Mouse (Mus musculus) gastrocnemius, adult 2 months (tissue): ENCODE measurements at regions not wholly inside any gene's neighbourhood (a gene's known extent, or its start where the extent isn't known, plus 50 kb on each side); places are given as distances from the start of the nearest gene placed in this dataset.

Experiments used
- DNase-seq: peaks from one replicate; pipeline ENCODE4 v3.0.0; 2022
- H3K27ac ChIP-seq: fragments of 200-600 bp; 2 replicates; pipeline ENCODE4 v1.8.1; 2022; ENCODE audit warnings: mild to moderate bottlenecking
- H3K4me3 ChIP-seq: fragments of 200-600 bp; 2 replicates; pipeline ENCODE4 v1.8.1; 2022; ENCODE audit warnings: mild to moderate bottlenecking, moderate library complexity
- CTCF ChIP-seq: fragments of 200-600 bp; IDR thresholded peaks from 2 replicates; pipeline ENCODE4 v1.8.1; 2022; ENCODE audit warnings: antibody characterized with exemption, mild to moderate bottlenecking, moderate library complexity
- intact Hi-C: fragments of 180-260 bp; cut with DNase I; formaldehyde crosslinking; loops from one replicate; pipeline ENCODE4 v1.15.1; 2025

- Histone ChIP-seq H3K27ac (no peak overlapping the region), H3K4me3 (no peak overlapping the region)
- DNase-seq, result no peak
- intact Hi-C loops, result no loop called here
- TF ChIP-seq CTCF, result no peak
Observed at GRCm38 (mm10) chr10:30132243-30132642, 68.1 kb downstream of the Cenpw start.

- TF ChIP-seq CTCF, result no peak
- Histone ChIP-seq H3K4me3 (no peak overlapping the region), H3K27ac (no peak overlapping the region)
- DNase-seq, result no peak
- intact Hi-C loops, result no loop called here
Observed at GRCm38 (mm10) chr10:30110341-30110740, 90.0 kb downstream of the Cenpw start.

DNA sequence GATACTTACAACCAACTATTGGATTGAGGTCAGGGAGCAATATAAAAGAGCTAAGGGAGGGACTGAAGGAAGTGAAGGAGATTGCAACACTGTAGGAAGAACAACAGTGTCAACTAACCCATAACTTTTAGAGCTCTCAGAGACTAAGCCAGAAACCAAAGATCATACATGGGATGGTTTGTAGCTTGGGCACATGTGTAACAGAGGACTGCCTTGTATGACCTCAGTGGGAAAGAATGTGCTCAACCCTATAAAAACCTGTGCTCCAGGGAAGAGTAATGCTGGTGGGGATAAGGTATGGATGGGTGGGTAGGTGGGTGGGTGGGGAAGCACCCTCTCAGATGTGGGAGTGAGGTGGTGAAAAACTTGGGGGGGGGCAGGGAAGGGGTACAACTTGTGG lies 97.9 kb downstream of the Cenpw start:
- intact Hi-C loops, result no loop called here
- Histone ChIP-seq H3K4me3 (no peak overlapping the region), H3K27ac (no peak overlapping the region)
- DNase-seq, result no peak
- no peak for TF ChIP-seq CTCF

DNA sequence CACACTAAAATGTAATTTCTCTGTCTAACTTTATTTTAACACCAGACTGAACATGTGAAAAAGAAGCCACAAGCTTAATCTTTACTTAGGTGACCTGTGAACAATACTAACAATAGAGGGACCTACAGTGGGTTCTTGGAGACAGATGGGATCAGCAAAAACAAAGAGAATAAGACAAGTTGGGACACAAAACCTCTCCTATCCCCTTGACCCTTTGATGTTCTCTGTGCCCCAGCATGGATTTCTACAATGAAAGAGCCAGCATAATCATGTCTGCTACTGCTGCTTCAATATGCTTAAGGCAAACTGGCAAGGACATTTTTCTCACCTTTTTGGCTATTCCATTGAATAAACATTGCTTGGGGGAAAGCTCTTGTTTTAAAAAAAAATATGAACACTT lies 105.8 kb downstream of the Cenpw start:
- Histone ChIP-seq H3K4me3 (no peak overlapping the region), H3K27ac (no peak overlapping the region)
- no peak for TF ChIP-seq CTCF
- DNase-seq, result no peak
- intact Hi-C loops, result no loop called here

DNA sequence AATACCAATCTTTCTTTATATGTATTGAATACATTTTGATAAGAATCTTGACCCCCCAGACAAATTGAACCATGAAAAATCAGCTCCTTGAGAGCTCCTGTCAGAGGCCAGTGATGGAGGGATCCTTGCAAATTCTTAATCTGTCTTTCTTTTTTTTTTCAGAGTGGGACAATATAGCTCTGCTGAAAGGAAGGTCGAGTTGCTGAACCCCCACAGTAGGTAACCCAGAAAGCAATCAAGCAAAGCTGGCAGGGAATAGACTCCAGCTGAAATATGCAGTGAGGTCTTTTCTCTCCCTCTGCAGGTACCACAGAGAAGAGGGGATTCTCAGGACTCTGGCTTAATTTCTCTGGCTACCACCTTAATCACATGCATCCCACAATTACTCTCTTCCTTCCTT lies 108.8 kb downstream of the Cenpw start:
- TF ChIP-seq CTCF, result no peak
- Histone ChIP-seq H3K27ac (no peak overlapping the region), H3K4me3 (no peak overlapping the region)
- intact Hi-C loops, result no loop called here
- DNase-seq, result no peak

DNA sequence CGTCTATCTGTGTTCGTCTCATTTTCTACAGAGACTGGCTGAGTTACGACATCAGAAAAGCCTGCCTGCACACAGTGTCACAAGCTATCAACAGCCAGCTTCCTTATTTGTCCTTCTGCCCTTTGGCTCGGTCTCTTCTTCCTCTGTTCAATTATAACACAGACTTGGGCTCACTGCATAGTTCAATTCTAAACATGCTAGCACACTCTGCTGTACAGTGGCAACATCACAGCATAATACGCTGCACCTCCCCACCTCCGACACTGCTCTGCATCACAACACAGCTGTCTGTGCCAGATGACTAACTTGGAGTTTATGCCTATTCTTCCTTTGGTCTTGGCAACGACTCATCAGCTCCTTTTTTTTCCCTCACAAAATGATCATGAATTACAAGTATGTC lies 111.0 kb downstream of the Cenpw start:
- peak; percentile 38 for TF ChIP-seq CTCF
- Histone ChIP-seq H3K4me3 (peak overlapping the region; percentile 19; the same call in 1 of the 2 replicates), H3K27ac (peak overlapping the region; percentile 28; the same call in 1 of the 2 replicates)
- DNase-seq, result no peak
- intact Hi-C loops, result no loop called here

GRCm38 (mm10) chr10:30085059-30085458 lies 115.3 kb downstream of the Cenpw start:
- no peak overlapping the region for H3K27ac ChIP-seq

GRCm38 (mm10) chr10:30066692-30067091 lies 133.7 kb downstream of the Cenpw start:
- intact Hi-C loops, result no loop called here
- no peak overlapping the region for H3K4me3 ChIP-seq
- TF ChIP-seq CTCF, result no peak
- DNase-seq, result no peak
- no peak overlapping the region for H3K27ac ChIP-seq

More at GRCm38 (mm10) chr10:30085059-30085458, 115.3 kb downstream of the Cenpw start:
- H3K4me3 ChIP-seq, result no peak overlapping the region
- intact Hi-C loops, result no loop called here
- TF ChIP-seq CTCF, result no peak
- no peak for DNase-seq

GRCm38 (mm10) chr10:30030621-30031020 lies 169.7 kb downstream of the Cenpw start:
- no peak for TF ChIP-seq CTCF
- DNase-seq, result no peak
- H3K27ac ChIP-seq, result no peak overlapping the region

GRCm38 (mm10) chr10:30002950-30003636 lies 197.3 kb downstream of the Cenpw start:
- no peak overlapping the region for H3K27ac ChIP-seq
- intact Hi-C loops, result no loop called here
- H3K4me3 ChIP-seq, result no peak overlapping the region
- TF ChIP-seq CTCF, result no peak
- no peak for DNase-seq

More at GRCm38 (mm10) chr10:30030621-30031020, 169.7 kb downstream of the Cenpw start:
- intact Hi-C loops, result no loop called here
- H3K4me3 ChIP-seq, result no peak overlapping the region

GRCm38 (mm10) chr10:30000836-30001235 lies 199.5 kb downstream of the Cenpw start:
- no peak for TF ChIP-seq CTCF
- no peak overlapping the region for H3K27ac ChIP-seq
- intact Hi-C loops, result no loop called here
- DNase-seq, result no peak
- H3K4me3 ChIP-seq, result no peak overlapping the region

GRCm38 (mm10) chr10:29981539-29981938 lies 218.8 kb downstream of the Cenpw start:
- intact Hi-C loops, result no loop called here
- TF ChIP-seq CTCF, result no peak
- no peak overlapping the region for H3K4me3 ChIP-seq
- no peak overlapping the region for H3K27ac ChIP-seq
- DNase-seq, result no peak
